Mouse (Mus musculus) embryonic facial prominence, embryonic 15.5 days (tissue): ENCODE results near the gene D11Wsu47e. TPM values are rescaled to one million over a fixed set of nuclear protein-coding genes. Genes with fewer than 3 reads are reported as not detected.
A peak's percentile ranks its signal among the peaks of the same experiment; 100 is the strongest.

Source experiments
- ATAC-seq: fragments of 200-750 bp; cut with Nextera tagmentation; 2 replicates; pipeline ENCODE4 v1.8.0; 2017; ENCODE audit warnings: low read depth, moderate TSS enrichment; ENCODE audit not compliant: insufficient number of reproducible peaks, low FRiP score, low TSS enrichment
- H3K27ac ChIP-seq: fragments of 300-500 bp; sonication (generic); replicated peaks from 2 replicates; pipeline ENCODE4 v1.5.1; 2015; ENCODE audit warnings: mild to moderate bottlenecking, inconsistent platforms
- H3K27me3 ChIP-seq: fragments of 300-500 bp; sonication (generic); 2 replicates; pipeline ENCODE4 v1.6.1; 2015; ENCODE audit warnings: inconsistent platforms
- H3K36me3 ChIP-seq: fragments of 300-500 bp; sonication (generic); 2 replicates; pipeline ENCODE4 v1.6.1; 2015; ENCODE audit warnings: mild to moderate bottlenecking, inconsistent platforms
- H3K4me1 ChIP-seq: fragments of 300-500 bp; sonication (generic); 2 replicates; pipeline ENCODE4 v1.6.1; 2015; ENCODE audit warnings: inconsistent platforms
- H3K4me2 ChIP-seq: fragments of 300-500 bp; sonication (generic); replicated peaks from 2 replicates; pipeline ENCODE4 v1.6.1; 2015; ENCODE audit warnings: mild to moderate bottlenecking, inconsistent platforms
- H3K4me3 ChIP-seq: fragments of 300-500 bp; sonication (generic); replicated peaks from 2 replicates; pipeline ENCODE4 v1.5.1; 2015; ENCODE audit warnings: mild to moderate bottlenecking, inconsistent platforms
- H3K9ac ChIP-seq: fragments of 300-500 bp; sonication (generic); 2 replicates; pipeline ENCODE4 v1.6.1; 2015; ENCODE audit warnings: inconsistent platforms
- H3K9me3 ChIP-seq: fragments of 300-500 bp; sonication (generic); replicated peaks from 2 replicates; pipeline ENCODE4 v1.6.1; 2016; ENCODE audit warnings: inconsistent platforms
- WGBS: fragments of 180-500 bp; shearing (Covaris S2); methylation state at CpG from one replicate; pipeline ENCODE4 v1.1.7; 2015; 5-methylcytosine and 5-hydroxymethylcytosine counted together
- polyA plus RNA-seq: library from polyadenylated mRNA; unstranded; fragments of >200 nt; fragmentation: Nextera tagmentation; extraction: Ambion mirVana; gene quantifications from 2 replicates; pipeline ENCODE4 v1.2.1, GENCODE M21; 2015

Gene D11Wsu47e
- polyA plus RNA-seq, 1 experiment from 2014 or later, result 19.6 TPM

DNA sequence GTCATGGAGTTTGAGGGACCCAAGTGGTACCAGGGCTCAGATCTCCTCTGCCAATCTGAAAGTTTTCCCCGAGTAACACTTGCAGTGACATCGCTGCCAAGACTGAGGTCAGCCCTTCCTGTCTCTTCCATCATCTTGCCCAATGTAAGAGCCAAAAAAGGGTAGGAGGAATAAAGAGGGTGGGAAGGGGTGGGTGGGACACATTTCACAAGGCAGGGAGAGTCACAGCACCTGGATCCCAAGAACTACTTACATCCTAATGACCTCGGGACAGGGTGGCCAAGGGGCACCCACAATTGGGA is 53.3 kb downstream of the D11Wsu47e start:
- H3K9me3 ChIP-seq, result no peaks in the 10 kb centered on the region
- no peak overlapping the region for H3K4me3 ChIP-seq
- H3K27ac ChIP-seq, result no peak overlapping the region
- no peak overlapping the region for H3K4me2 ChIP-seq
- no peak overlapping the region for H3K9ac ChIP-seq
- H3K27me3 ChIP-seq, result no peaks in the 10 kb centered on the region
- WGBS, result 75% methylated on average over 3 of the region's 3 CpGs
- peaks cover 15% of the 10 kb centered on the region; the same call in 1 of the 2 replicates for H3K36me3 ChIP-seq
- peaks cover 74% of the 10 kb centered on the region for H3K4me1 ChIP-seq
- ATAC-seq, result no peak

DNA sequence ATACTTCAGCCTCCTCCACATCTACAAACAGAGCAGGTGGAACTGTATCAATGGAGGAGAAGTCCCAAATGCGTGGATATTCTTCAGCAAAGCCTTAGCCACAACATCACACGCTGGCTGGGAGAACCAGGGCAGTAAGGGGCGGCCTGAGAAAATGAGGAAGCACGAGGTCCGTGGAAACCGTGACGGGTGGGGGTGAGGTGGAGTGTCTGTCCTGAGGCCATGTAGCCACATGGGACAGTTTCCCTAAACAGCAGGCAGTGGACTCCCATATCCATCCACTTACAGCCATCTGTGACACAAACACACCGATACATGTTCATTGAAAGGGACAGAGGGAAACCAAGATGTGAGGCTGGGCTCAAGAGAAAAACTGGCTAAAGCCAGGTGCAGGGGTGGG is 53.7 kb downstream of the D11Wsu47e start:
- H3K9ac ChIP-seq, result no peak overlapping the region
- H3K9me3 ChIP-seq, result no peaks in the 10 kb centered on the region
- H3K4me2 ChIP-seq, result no peak overlapping the region
- H3K27ac ChIP-seq, result no peak overlapping the region
- H3K27me3 ChIP-seq, result no peaks in the 10 kb centered on the region
- H3K4me1 ChIP-seq, result peaks cover 70% of the 10 kb centered on the region
- WGBS, result 70% methylated on average over 8 of the region's 8 CpGs
- H3K4me3 ChIP-seq, result no peak overlapping the region
- no peak for ATAC-seq
- H3K36me3 ChIP-seq, result peaks cover 19% of the 10 kb centered on the region; the same call in 1 of the 2 replicates

DNA sequence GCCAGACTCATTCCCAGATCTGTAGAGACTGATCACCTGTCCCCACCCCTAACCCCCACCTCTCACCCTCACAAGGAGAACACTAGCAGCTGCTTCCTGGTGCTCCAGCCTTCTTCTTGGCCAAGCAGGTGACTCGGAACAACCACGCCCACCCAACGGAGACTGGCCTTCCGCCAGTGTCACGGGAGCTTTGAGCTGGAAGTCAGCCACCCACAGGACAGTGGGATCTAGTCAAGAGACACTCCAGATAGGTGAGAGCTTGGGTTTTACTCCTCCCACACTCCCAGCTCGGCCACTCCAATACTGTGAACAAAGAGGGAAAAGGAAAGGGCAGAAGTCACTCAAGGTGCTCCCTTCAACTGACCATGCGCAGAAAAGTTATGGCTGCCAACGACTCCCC is 55.0 kb downstream of the D11Wsu47e start:
- H3K27me3 ChIP-seq, result no peaks in the 10 kb centered on the region
- no peaks in the 10 kb centered on the region for H3K9me3 ChIP-seq
- H3K4me2 ChIP-seq, result no peak overlapping the region
- H3K4me3 ChIP-seq, result no peak overlapping the region
- H3K36me3 ChIP-seq, result peaks cover 28% of the 10 kb centered on the region
- no peak overlapping the region for H3K9ac ChIP-seq
- peak; percentile 4; the same call in 1 of the 2 replicates for ATAC-seq
- H3K4me1 ChIP-seq, result peaks cover 57% of the 10 kb centered on the region
- H3K27ac ChIP-seq, result no peak overlapping the region
- 68% methylated on average over 8 of the region's 8 CpGs for whole genome bisulfite sequencing

GRCm38 (mm10) chr11:113740100-113740499 is 55.9 kb downstream of the D11Wsu47e start:
- no peak overlapping the region; the same call in 1 of the 2 replicates for H3K27ac ChIP-seq
- peaks cover 48% of the 10 kb centered on the region for H3K4me1 ChIP-seq
- no peak overlapping the region for H3K4me2 ChIP-seq
- H3K27me3 ChIP-seq, result no peaks in the 10 kb centered on the region
- 66% methylated on average over 7 of the region's 7 CpGs for WGBS
- ATAC-seq, result no peak
- no peaks in the 10 kb centered on the region for H3K9me3 ChIP-seq
- peaks cover 31% of the 10 kb centered on the region for H3K36me3 ChIP-seq
- no peak overlapping the region for H3K4me3 ChIP-seq
- H3K9ac ChIP-seq, result no peak overlapping the region

DNA sequence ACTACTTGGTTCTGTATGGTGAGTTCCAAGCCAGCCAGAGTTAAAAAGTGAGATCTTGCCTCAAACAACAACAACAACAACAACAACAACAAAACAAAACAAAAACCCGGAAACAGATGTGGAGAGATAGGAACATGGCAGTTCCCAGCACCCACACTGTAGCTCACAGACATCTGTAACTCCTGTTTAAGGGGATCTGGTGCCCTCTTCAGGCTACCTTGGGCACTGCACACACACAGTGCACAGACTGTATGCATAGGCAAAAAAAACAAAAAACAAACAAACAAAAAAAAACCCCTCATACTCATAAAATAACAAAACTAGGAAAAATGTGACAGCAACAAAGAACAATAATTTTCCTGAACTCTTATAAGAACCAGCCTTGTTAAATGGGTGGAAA is 58.8 kb downstream of the D11Wsu47e start:
- Histone ChIP-seq H3K27ac (no peak overlapping the region), H3K36me3 (peaks cover 30% of the 10 kb centered on the region), H3K27me3 (no peaks in the 10 kb centered on the region), H3K9me3 (no peaks in the 10 kb centered on the region), H3K4me1 (peaks cover 41% of the 10 kb centered on the region), H3K9ac (no peak overlapping the region), H3K4me3 (no peak overlapping the region), H3K4me2 (no peak overlapping the region)
- no peak for ATAC-seq
- 89% methylated on average over 1 of the region's 1 CpGs for WGBS

Other genes starting within 250 kb of the D11Wsu47e start
- gene Sstr2, start 65.1 kb upstream of the D11Wsu47e start, polyA plus RNA-seq, result 1.0 and 1.6 TPM in 2 replicates
- gene Cog1, start 35.2 kb upstream of the D11Wsu47e start, polyA plus RNA-seq, result 26.7 and 27.6 TPM in 2 replicates
- 26.9 and 27.0 TPM in 2 replicates for gene Slc39a11, start 34.3 kb upstream of the D11Wsu47e start, polyA plus RNA-seq
- gene Fam104a, start 257 bp upstream of the D11Wsu47e start, polyA plus RNA-seq, result 48.6 and 49.5 TPM in 2 replicates
- gene Cpsf4l, start 25.6 kb downstream of the D11Wsu47e start, polyA plus RNA-seq, result 1.6 and 2.1 TPM in 2 replicates
- gene Cdc42ep4, start 67.5 kb downstream of the D11Wsu47e start, polyA plus RNA-seq, result 82.2 and 86.2 TPM in 2 replicates